Mouse (Mus musculus): ENCODE measurements around the gene Cntnap5c.

GRCm38 (mm10) chr17:57837090-57837971, 68.0 kb downstream of the Cntnap5c start:
- TF ChIP-seq CTCF (IDR thresholded peaks at IDR 0.05; ENCODE audit: extremely low read depth, insufficient read length, insufficient replicate concordance, low read depth, low read length) (no peak), POLR2A (IDR thresholded peaks at IDR 0.05; ENCODE audit: low read depth, low read length) (no peak)

All from small intestine, adult 2 months (tissue).